In the genomic region with DNA sequence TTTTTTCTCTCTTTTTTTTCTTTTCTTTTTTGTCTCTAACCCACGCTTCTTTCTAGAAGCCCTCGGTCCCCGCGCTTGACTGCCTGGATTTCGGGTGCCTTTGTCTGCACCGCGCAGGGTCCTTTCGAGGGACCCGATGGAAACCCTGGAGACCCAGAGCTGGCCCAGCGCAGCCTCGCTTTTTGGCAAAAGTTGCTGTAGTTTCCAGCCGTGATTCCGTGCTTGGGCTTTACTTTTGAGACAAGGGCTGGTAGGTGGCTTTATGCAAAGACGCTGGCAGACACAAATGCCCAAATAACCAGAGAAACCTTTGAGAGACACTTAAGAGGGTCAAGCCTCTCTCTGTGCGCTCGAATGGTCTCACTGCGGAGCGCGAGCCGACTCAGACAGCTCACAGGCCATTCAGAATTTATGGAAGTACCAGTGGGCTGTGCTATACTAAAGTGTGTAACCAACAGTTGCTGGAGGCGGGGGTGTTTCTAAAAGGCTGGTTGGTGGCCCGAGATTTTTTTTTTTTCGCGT, we compare ENCODE assay signal across 8 mouse cellular contexts. TPM values are rescaled to one million over a fixed set of nuclear protein-coding genes. Genes with fewer than 3 reads are reported as not detected.
DNase-seq lines count a peak whose midpoint lies in the region; ATAC-seq lines count a peak whose summit lies in the region.

No protein-coding gene starts in this region.

- H3K4me1 ChIP-seq in heart, embryonic 14.5 days (ENCODE audit: control insufficient read depth in 2 of 2, insufficient read depth in 2 of 2, low read length in 2 of 2): peaks cover 8 to 12% of the 10 kb centered on the region in 2 experiments; a peak in 2 of 4 replicates
- no peaks in the 10 kb centered on the region; the same call in 1 of the 2 replicates for H3K4me1 ChIP-seq in hindbrain, embryonic 11.5 days (replicated peaks; ENCODE audit: control insufficient read depth, insufficient read depth, low read length)
- peaks cover 13% of the 10 kb centered on the region for H3K4me1 ChIP-seq in midbrain, embryonic 12.5 days

- H3K36me3 ChIP-seq in heart, embryonic 14.5 days (ENCODE audit: control insufficient read depth, insufficient read depth, low read length): no peaks in the 10 kb centered on the region
- no peaks in the 10 kb centered on the region for H3K36me3 ChIP-seq in hindbrain, embryonic 11.5 days (ENCODE audit: control insufficient read depth, insufficient read depth, low read length)
- no peaks in the 10 kb centered on the region for H3K36me3 ChIP-seq in midbrain, embryonic 12.5 days

- peak overlapping the region; percentile 80 for H3K4me2 ChIP-seq in heart, embryonic 14.5 days (ENCODE audit: low read length)
- H3K4me2 ChIP-seq in hindbrain, embryonic 11.5 days (replicated peaks; ENCODE audit: low read depth, low read length): peak overlapping the region; percentile 68
- peak overlapping the region; percentile 61 for H3K4me2 ChIP-seq in midbrain, embryonic 12.5 days (replicated peaks)

- peak overlapping the region; percentile 43 to 63 for H3K4me3 ChIP-seq in heart, embryonic 14.5 days (ENCODE audit: control insufficient read depth in 1 of 2, insufficient read depth in 1 of 2, low read depth in 1 of 2, low read length in 2 of 2)
- peak overlapping the region; percentile 37 for H3K4me3 ChIP-seq in hindbrain, embryonic 11.5 days (ENCODE audit: low read depth, low read length)
- peak overlapping the region; percentile 43 for H3K4me3 ChIP-seq in midbrain, embryonic 12.5 days

- H3K27me3 ChIP-seq in heart, embryonic 14.5 days (ENCODE audit: control insufficient read depth, insufficient read depth, low read length): peaks cover 51% of the 10 kb centered on the region
- H3K27me3 ChIP-seq in hindbrain, embryonic 11.5 days (ENCODE audit: control insufficient read depth, insufficient read depth, low read length): peaks cover 37% of the 10 kb centered on the region
- H3K27me3 ChIP-seq in midbrain, embryonic 12.5 days: peaks cover 77% of the 10 kb centered on the region

- no peak overlapping the region for H3K27ac ChIP-seq in heart, embryonic 14.5 days (replicated peaks in 1 of 2; ENCODE audit: control insufficient read depth in 1 of 2, insufficient read depth in 1 of 2, low read depth in 2 of 2, low read length in 2 of 2)
- H3K27ac ChIP-seq in hindbrain, embryonic 11.5 days (ENCODE audit: low read depth, low read length): no peak overlapping the region
- no peak overlapping the region for H3K27ac ChIP-seq in midbrain, embryonic 12.5 days (replicated peaks)

- DNase-seq in heart, postnatal 25 days (ENCODE audit: low spot score): no peak
- DNase-seq in ZHBTc4 (ENCODE audit: low read depth, low spot score): peak; percentile 29
- DNase-seq in hindbrain, embryonic 11.5 days (ENCODE audit: low spot score): peak; percentile 57
- DNase-seq in layer of hippocampus, postnatal 36 days: no peak
- DNase-seq in T-cell, adult 2 months (ENCODE audit: low spot score): no peak
- no peak for DNase-seq in spleen, adult 18-20 months

- WGBS in heart, embryonic 14.5 days: 13% methylated on average over 24 of the region's 24 CpGs
- 12% methylated on average over 24 of the region's 24 CpGs for WGBS in hindbrain, embryonic 11.5 days
- 8% methylated on average over 24 of the region's 24 CpGs for WGBS in midbrain, embryonic 12.5 days

- no peaks in the 10 kb centered on the region for H3K9me3 ChIP-seq in heart, embryonic 14.5 days (ENCODE audit: control insufficient read depth, low read length)
- H3K9me3 ChIP-seq in hindbrain, embryonic 11.5 days (ENCODE audit: control insufficient read depth, low read length): no peaks in the 10 kb centered on the region
- H3K9me3 ChIP-seq in midbrain, embryonic 12.5 days: no peaks in the 10 kb centered on the region

- peak overlapping the region; percentile 52 for H3K9ac ChIP-seq in heart, embryonic 14.5 days (ENCODE audit: low read length)
- H3K9ac ChIP-seq in hindbrain, embryonic 11.5 days (ENCODE audit: low read depth, low read length): no peak overlapping the region
- peak overlapping the region; percentile 37; the same call in 1 of the 2 replicates for H3K9ac ChIP-seq in midbrain, embryonic 12.5 days (replicated peaks)

- intact Hi-C loops in heart, postnatal 25 days (cut with DNase I): loop anchor here (5.0 kb wide), 1 partner anchor 74 kb away; no protein-coding TSS in a partner anchor

- no peak for ATAC-seq in heart, embryonic 14.5 days (ENCODE audit: insufficient number of reproducible peaks, insufficient read depth, low FRiP score, low read depth)
- ATAC-seq in hindbrain, embryonic 11.5 days (ENCODE audit: low FRiP score): no peak
- ATAC-seq in midbrain, embryonic 12.5 days (ENCODE audit: low FRiP score, low read depth): no peak

RNA-seq across cellular contexts. Expression of gene Slc6a4, which starts 0.4 kb away (rescaled TPM):
- 0.47 and 0.49 TPM in 2 replicates for polyA plus RNA-seq in heart, embryonic 14.5 days (2014; fragmentation: Nextera tagmentation; extraction: Ambion mirVana)
- total RNA-seq in heart, postnatal 25 days (2021): under 1 TPM; 0.52 to 0.67 TPM
- 0.77 and 2.0 TPM in 2 replicates for polyA plus RNA-seq in hindbrain, embryonic 11.5 days (2014; fragmentation: Nextera tagmentation; extraction: Ambion mirVana)
- polyA plus RNA-seq in midbrain, embryonic 12.5 days (2016; fragmentation: Nextera tagmentation; extraction: Ambion mirVana): 0.63 and 0.80 TPM in 2 replicates
- total RNA-seq in layer of hippocampus, postnatal 36 days (2021): not detected

Comparison
In these comparisons a context has a peak if more than half of its experiments do, and no peak if none do; other contexts are left out.
1. DNase-seq: peak in ZHBTc4 (single experiment) and hindbrain, embryonic 11.5 days (single experiment); none in heart, postnatal 25 days (single experiment), layer of hippocampus, postnatal 36 days (0 of 2), T-cell, adult 2 months (single experiment) and spleen, adult 18-20 months (0 of 2).
2. Peak in every context shown above with its lines, with median percentiles within 50 percentile points of each other: H3K4me2 ChIP-seq and H3K4me3 ChIP-seq.